Mouse (Mus musculus) heart, embryonic 14.5 days (tissue): ENCODE measurements around the gene Mpp6. TPM values are rescaled to one million over a fixed set of nuclear protein-coding genes. Genes with fewer than 3 reads are reported as not detected.
A peak's percentile ranks its signal among the peaks of the same experiment; 100 is the strongest.

Experiments used
- ATAC-seq: fragments of 200-750 bp; cut with Nextera tagmentation; 2 replicates; pipeline ENCODE4 v1.8.0; 2017; ENCODE audit warnings: low read depth, moderate TSS enrichment; ENCODE audit not compliant: insufficient number of reproducible peaks, insufficient read depth, low FRiP score
- H3K27ac ChIP-seq, 2 experiments: fragments of 200-500 bp in 1 of 2; fragments of 300-500 bp in 1 of 2; sonication (generic) in 1 of 2; replicated peaks in 1 of 2; 2 replicates each; pipeline ENCODE4 v1.5.1; 2012 to 2014; ENCODE audit warnings: low read depth in 2 of 2, low read length in 2 of 2, control low read depth in 1 of 2, mild to moderate bottlenecking in 1 of 2, mixed read lengths in 1 of 2; ENCODE audit not compliant: control insufficient read depth in 1 of 2, insufficient read depth in 1 of 2
- H3K27me3 ChIP-seq: fragments of 300-500 bp; sonication (generic); 2 replicates; pipeline ENCODE4 v1.6.1; 2014; ENCODE audit warnings: mild to moderate bottlenecking, low read length, control low read depth; ENCODE audit not compliant: control insufficient read depth, insufficient read depth
- H3K36me3 ChIP-seq: fragments of 300-500 bp; sonication (generic); 2 replicates; pipeline ENCODE4 v1.6.1; 2014; ENCODE audit warnings: mild to moderate bottlenecking, control low read depth, low read length, mixed read lengths; ENCODE audit not compliant: control insufficient read depth, insufficient read depth
- H3K4me1 ChIP-seq, 2 experiments: fragments of 200-500 bp in 1 of 2; fragments of 300-500 bp in 1 of 2; sonication (generic) in 1 of 2; 2 replicates each; pipeline ENCODE4 v1.6.1; 2012 to 2014; ENCODE audit warnings: low read length in 2 of 2, control low read depth in 1 of 2, mixed read lengths in 1 of 2; ENCODE audit not compliant: control insufficient read depth in 2 of 2, insufficient read depth in 2 of 2
- H3K4me2 ChIP-seq: fragments of 300-500 bp; sonication (generic); 2 replicates; pipeline ENCODE4 v1.6.1; 2014; ENCODE audit warnings: mild to moderate bottlenecking, low read length
- H3K4me3 ChIP-seq, 2 experiments: fragments of 200-500 bp in 1 of 2; fragments of 300-500 bp in 1 of 2; sonication (generic) in 1 of 2; 2 replicates each; pipeline ENCODE4 v1.5.1; 2012 to 2014; ENCODE audit warnings: low read length in 2 of 2, mild to moderate bottlenecking in 2 of 2, control low read depth in 1 of 2, low read depth in 1 of 2, moderate library complexity in 1 of 2; ENCODE audit not compliant: control insufficient read depth in 1 of 2, insufficient read depth in 1 of 2
- H3K9ac ChIP-seq: fragments of 300-500 bp; sonication (generic); 2 replicates; pipeline ENCODE4 v1.6.1; 2014; ENCODE audit warnings: mild to moderate bottlenecking, low read length
- H3K9me3 ChIP-seq: fragments of 300-500 bp; sonication (generic); 2 replicates; pipeline ENCODE4 v1.6.1; 2016; ENCODE audit warnings: low read length, control low read depth; ENCODE audit not compliant: control insufficient read depth
- WGBS: fragments of 180-500 bp; shearing (Covaris S2); extraction: QIAGEN DNeasy Blood & Tissue Kit; methylation state at CpG from one replicate; pipeline ENCODE4 v1.1.7; 2014; 5-methylcytosine and 5-hydroxymethylcytosine counted together
- polyA plus RNA-seq: library from polyadenylated mRNA; unstranded; fragments of >200 nt; fragmentation: Nextera tagmentation; extraction: Ambion mirVana; gene quantifications from 2 replicates; pipeline ENCODE4 v1.2.1, GENCODE M21; 2014

The Mpp6 gene
- polyA plus RNA-seq, 1 experiment from 2014 or later = 77.8 TPM

- Histone ChIP-seq H3K4me2 (no peak overlapping the region), H3K4me3 (no peak overlapping the region), H3K4me1 (peaks cover 0 to 6% of the 10 kb centered on the region in 2 experiments; a peak in 1 of 4 replicates), H3K27me3 (no peaks in the 10 kb centered on the region), H3K27ac (no peak overlapping the region), H3K36me3 (no peaks in the 10 kb centered on the region), H3K9ac (no peak overlapping the region), H3K9me3 (0 out of 2 replicates have a peak, but pooled peaks cover 2% of the 10 kb centered on the region)
- WGBS = 49% methylated on average over 7 of the region's 7 CpGs
- ATAC-seq = no peak
Measured at GRCm38 (mm10) chr6:50090221-50090620, 19.8 kb upstream of the Mpp6 start.

- ATAC-seq = no peak
- Histone ChIP-seq H3K9ac (no peak overlapping the region), H3K27me3 (no peaks in the 10 kb centered on the region), H3K4me3 (no peak overlapping the region), H3K27ac (no peak overlapping the region), H3K4me1 (peaks cover 0 to 6% of the 10 kb centered on the region in 2 experiments; a peak in 1 of 4 replicates), H3K36me3 (no peaks in the 10 kb centered on the region), H3K4me2 (no peak overlapping the region), H3K9me3 (0 out of 2 replicates have a peak, but pooled peaks cover 2% of the 10 kb centered on the region)
- WGBS = 61% methylated on average over 7 of the region's 7 CpGs
Measured at GRCm38 (mm10) chr6:50091462-50092154, 18.4 kb upstream of the Mpp6 start.

- no peaks in the 10 kb centered on the region for H3K36me3 ChIP-seq
- no peak for ATAC-seq
- peak overlapping the region; percentile 74 to 77 for H3K4me3 ChIP-seq
- peak overlapping the region; percentile 87 for H3K9ac ChIP-seq
- peaks cover 3 to 9% of the 10 kb centered on the region in 2 experiments for H3K4me1 ChIP-seq
- peak overlapping the region; percentile 3 to 56; a peak in 3 of 4 replicates for H3K27ac ChIP-seq
- no peaks in the 10 kb centered on the region for H3K27me3 ChIP-seq
- WGBS = 3% methylated on average over 15 of the region's 15 CpGs
- H3K4me2 ChIP-seq = peak overlapping the region; percentile 91
- no peaks in the 10 kb centered on the region for H3K9me3 ChIP-seq
Measured at GRCm38 (mm10) chr6:50109201-50109756, 762 bp upstream of the Mpp6 start.

- WGBS = 1% methylated on average over 36 of the region's 72 CpGs
Measured at GRCm38 (mm10) chr6:50110379-50110941, 419 bp downstream of the Mpp6 start.

GRCm38 (mm10) chr6:50111111-50111655 is 1.1 kb downstream of the Mpp6 start:
- no peaks in the 10 kb centered on the region for H3K36me3 ChIP-seq
- H3K9ac ChIP-seq = peak overlapping the region; percentile 87
- no peaks in the 10 kb centered on the region for H3K9me3 ChIP-seq
- H3K27ac ChIP-seq = peak overlapping the region; percentile 58 to 84
- H3K4me1 ChIP-seq = peaks cover 3 to 9% of the 10 kb centered on the region in 2 experiments
- no peak for ATAC-seq
- peak overlapping the region; percentile 91 for H3K4me2 ChIP-seq
- no peaks in the 10 kb centered on the region for H3K27me3 ChIP-seq
- WGBS = 11% methylated on average over 6 of the region's 6 CpGs
- peak overlapping the region; percentile 74 to 77 for H3K4me3 ChIP-seq

More at GRCm38 (mm10) chr6:50110379-50110941, 419 bp downstream of the Mpp6 start:
- Histone ChIP-seq H3K9me3 (no peaks in the 10 kb centered on the region), H3K4me2 (peak overlapping the region; percentile 91), H3K9ac (peak overlapping the region; percentile 87), H3K4me1 (peaks cover 3 to 9% of the 10 kb centered on the region in 2 experiments), H3K27ac (peak overlapping the region; percentile 58 to 84), H3K27me3 (no peaks in the 10 kb centered on the region), H3K4me3 (peak overlapping the region; percentile 74 to 77), H3K36me3 (no peaks in the 10 kb centered on the region)
- peak; percentile 66 for ATAC-seq

GRCm38 (mm10) chr6:50112775-50113174 is 2.7 kb downstream of the Mpp6 start:
- WGBS = 2% methylated on average over 8 of the region's 8 CpGs
- Histone ChIP-seq H3K27me3 (no peaks in the 10 kb centered on the region), H3K4me2 (peak overlapping the region; percentile 91), H3K9ac (no peak overlapping the region), H3K9me3 (no peaks in the 10 kb centered on the region), H3K36me3 (no peaks in the 10 kb centered on the region), H3K4me1 (peaks cover 3 to 9% of the 10 kb centered on the region in 2 experiments), H3K27ac (peak overlapping the region; percentile 8 to 61; a peak in 2 of 4 replicates), H3K4me3 (no peak overlapping the region)
- ATAC-seq = peak; percentile 58

- Histone ChIP-seq H3K9ac (no peak overlapping the region), H3K27me3 (no peaks in the 10 kb centered on the region), H3K36me3 (no peaks in the 10 kb centered on the region), H3K27ac (no peak overlapping the region), H3K4me1 (peaks cover under 1 to 9% of the 10 kb centered on the region in 2 experiments), H3K4me2 (no peak overlapping the region), H3K4me3 (no peak overlapping the region), H3K9me3 (no peaks in the 10 kb centered on the region)
- WGBS = 78% methylated on average over 6 of the region's 6 CpGs
- ATAC-seq = no peak
Measured at GRCm38 (mm10) chr6:50114280-50114679, 4.2 kb downstream of the Mpp6 start.
